Mouse (Mus musculus) embryonic facial prominence, embryonic 12.5 days (tissue): ENCODE results near the gene Smco1. TPM values are rescaled to one million over a fixed set of nuclear protein-coding genes. Genes with fewer than 3 reads are reported as not detected.
"Not testable (repeated sequence)": the region's sequence is repeated elsewhere in the genome, so short reads cannot be mapped to it uniquely, and the experiment has no call there.

Experiments
- ATAC-seq: fragments of 200-750 bp; cut with Nextera tagmentation; 2 replicates; pipeline ENCODE4 v1.8.0; 2017; ENCODE audit not compliant: insufficient number of reproducible peaks, insufficient read depth, low FRiP score, low TSS enrichment
- H3K27ac ChIP-seq: fragments of 300-500 bp; sonication (generic); 2 replicates; pipeline ENCODE4 v1.5.1; 2016; ENCODE audit warnings: mild to moderate bottlenecking
- H3K27me3 ChIP-seq: fragments of 300-500 bp; sonication (generic); 2 replicates; pipeline ENCODE4 v1.6.1; 2016; ENCODE audit warnings: mild to moderate bottlenecking, moderate library complexity
- H3K36me3 ChIP-seq: fragments of 300-500 bp; sonication (generic); 2 replicates; pipeline ENCODE4 v1.6.1; 2016; ENCODE audit warnings: mild to moderate bottlenecking
- H3K4me1 ChIP-seq: fragments of 300-500 bp; sonication (generic); 2 replicates; pipeline ENCODE4 v1.6.1; 2016
- H3K4me2 ChIP-seq: fragments of 300-500 bp; sonication (generic); replicated peaks from 2 replicates; pipeline ENCODE4 v1.6.1; 2016; ENCODE audit warnings: mild to moderate bottlenecking, moderate library complexity
- H3K4me3 ChIP-seq: fragments of 300-500 bp; sonication (generic); 2 replicates; pipeline ENCODE4 v1.5.1; 2016; ENCODE audit warnings: mild to moderate bottlenecking
- H3K9ac ChIP-seq: fragments of 300-500 bp; sonication (generic); 2 replicates; pipeline ENCODE4 v1.6.1; 2016; ENCODE audit warnings: mild to moderate bottlenecking, moderate library complexity
- H3K9me3 ChIP-seq: fragments of 300-500 bp; sonication (generic); 2 replicates; pipeline ENCODE4 v1.6.1; 2016; ENCODE audit warnings: mild to moderate bottlenecking, moderate library complexity
- WGBS: fragments of 180-500 bp; shearing (Covaris S2); methylation state at CpG from one replicate; pipeline ENCODE4 v1.1.7; 2016; 5-methylcytosine and 5-hydroxymethylcytosine counted together
- polyA plus RNA-seq: library from polyadenylated mRNA; unstranded; fragments of >200 nt; fragmentation: Nextera tagmentation; extraction: Ambion mirVana; gene quantifications from 2 replicates; pipeline ENCODE4 v1.2.1, GENCODE M21; 2016

The Smco1 gene
- polyA plus RNA-seq, 1 experiment from 2014 or later: not detected

DNA sequence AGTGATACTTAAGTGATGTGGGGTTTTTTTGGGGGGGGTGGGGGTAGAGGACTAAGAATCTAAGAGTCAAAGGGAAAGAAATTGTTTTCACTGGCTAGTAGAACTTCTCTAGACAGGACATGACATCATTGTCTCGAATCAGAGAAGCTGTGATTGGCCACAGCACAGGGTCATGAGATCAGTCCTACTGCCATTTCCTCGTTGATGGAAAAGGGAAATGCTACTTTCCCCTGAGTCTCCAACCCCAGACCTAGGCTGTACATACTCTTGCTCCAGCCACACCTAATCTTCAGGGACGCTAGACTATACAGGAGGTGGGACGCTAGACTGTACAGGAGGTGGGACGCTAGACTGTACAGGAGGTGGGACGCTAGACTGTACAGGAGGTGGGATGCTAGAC is 3.8 kb downstream of the Smco1 start:
- Histone ChIP-seq H3K36me3 (0 out of 2 replicates have a peak, but pooled peaks cover 3% of the 10 kb centered on the region), H3K27me3 (no peaks in the 10 kb centered on the region), H3K4me2 (no peak overlapping the region), H3K27ac (no peak overlapping the region), H3K9me3 (0 out of 2 replicates have a peak, but pooled peaks cover 1% of the 10 kb centered on the region), H3K9ac (no peak overlapping the region), H3K4me1 (peaks cover 11% of the 10 kb centered on the region; the same call in 1 of the 2 replicates), H3K4me3 (no peak overlapping the region)
- WGBS: 90% methylated on average over 6 of the region's 6 CpGs
- no peak for ATAC-seq

DNA sequence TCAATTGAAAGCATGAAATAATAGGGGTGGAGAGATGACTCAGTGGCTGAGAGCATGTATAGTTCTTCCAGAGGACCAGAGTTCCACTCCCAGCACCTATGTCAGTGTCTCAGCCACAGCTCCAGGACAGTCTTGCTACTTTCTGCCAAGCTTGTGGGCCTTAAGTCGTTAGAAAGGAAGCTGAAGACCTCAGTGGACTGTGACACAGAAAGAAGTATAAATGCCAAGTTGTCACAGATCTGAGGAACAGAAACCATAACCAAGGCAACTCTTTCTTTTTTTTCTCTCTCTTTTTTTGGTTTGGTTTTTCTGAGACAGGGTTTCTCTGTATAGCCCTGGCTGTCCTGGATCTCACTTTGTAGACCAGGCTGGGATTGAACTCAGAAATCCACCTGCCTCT is 4.6 kb downstream of the Smco1 start:
- Histone ChIP-seq H3K36me3 (peaks cover 7% of the 10 kb centered on the region; the same call in 1 of the 2 replicates), H3K27me3 (no peaks in the 10 kb centered on the region), H3K4me1 (peaks cover 15% of the 10 kb centered on the region; the same call in 1 of the 2 replicates), H3K27ac (no peak overlapping the region), H3K9me3 (0 out of 2 replicates have a peak, but pooled peaks cover 4% of the 10 kb centered on the region), H3K4me2 (no peak overlapping the region), H3K9ac (no peak overlapping the region), H3K4me3 (no peak overlapping the region)
- WGBS: 72% methylated on average over 1 of the region's 1 CpGs
- ATAC-seq: no peak

DNA sequence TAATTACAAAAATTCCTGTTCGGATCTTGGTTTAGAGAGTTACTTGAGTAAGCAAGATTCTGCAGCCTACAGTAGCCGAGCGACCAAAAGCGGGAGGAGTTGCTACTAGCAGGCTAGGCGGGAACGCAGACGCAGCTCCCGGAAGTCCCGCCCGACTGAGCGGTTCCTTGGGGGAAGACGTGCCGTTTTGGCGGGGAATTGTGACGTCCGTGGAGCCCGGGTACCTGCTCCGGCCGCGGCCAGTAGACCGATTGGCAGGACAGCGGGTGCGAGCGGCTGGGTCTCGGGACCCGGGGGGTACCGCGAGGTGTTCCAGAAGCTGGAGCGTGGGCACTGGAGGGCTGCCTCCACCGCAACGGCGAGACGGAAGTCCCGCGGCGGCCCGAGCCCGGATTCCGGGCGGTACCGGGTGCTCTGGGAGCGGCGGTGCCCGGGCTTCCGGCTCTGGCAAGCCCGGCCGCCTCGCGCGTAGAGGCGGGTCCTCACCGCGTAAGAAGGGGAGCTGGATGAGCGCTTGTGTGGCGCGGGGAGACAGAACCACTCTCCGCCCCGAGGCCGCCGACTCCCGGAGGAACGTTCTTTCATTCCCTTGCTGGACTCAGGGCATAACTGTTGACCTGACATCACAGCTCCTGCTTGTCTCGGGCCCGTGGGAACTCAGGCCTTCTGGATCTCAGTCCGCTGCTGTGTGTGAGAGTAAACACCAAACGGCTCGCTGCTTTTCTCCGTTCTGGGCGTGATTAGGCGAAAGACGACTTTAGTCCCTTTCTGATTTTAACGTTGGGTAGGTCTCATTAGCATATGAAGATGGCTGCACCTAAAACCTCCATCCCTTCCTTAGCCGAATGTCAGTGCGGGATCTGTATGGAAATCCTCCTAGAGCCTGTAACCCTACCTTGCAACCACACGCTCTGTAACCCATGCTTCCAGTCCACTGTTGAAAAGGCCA is 6.3 kb downstream of the Smco1 start, which contains the start of gene Rnf168:
Gene Rnf168 (plus strand): TSS at position 152 of the 949 bp plus-strand sequence.
- Histone ChIP-seq H3K9me3 (0 out of 2 replicates have a peak, but pooled peaks cover 4% of the 10 kb centered on the region), H3K9ac (peak within 1 kb of the TSS; percentile 87), H3K4me3 (peak within 1 kb of the TSS; percentile 77), H3K36me3 (peaks cover 12% of the 10 kb centered on the region), H3K27me3 (no peaks in the 10 kb centered on the region), H3K27ac (peak within 1 kb of the TSS; percentile 95), H3K4me1 (peaks cover 19% of the 10 kb centered on the region; the same call in 1 of the 2 replicates), H3K4me2 (peak within 1 kb of the TSS; percentile 59)
- peak; percentile 92 for ATAC-seq
- WGBS: under 1% methylated on average over 74 of the region's 75 CpGs

DNA sequence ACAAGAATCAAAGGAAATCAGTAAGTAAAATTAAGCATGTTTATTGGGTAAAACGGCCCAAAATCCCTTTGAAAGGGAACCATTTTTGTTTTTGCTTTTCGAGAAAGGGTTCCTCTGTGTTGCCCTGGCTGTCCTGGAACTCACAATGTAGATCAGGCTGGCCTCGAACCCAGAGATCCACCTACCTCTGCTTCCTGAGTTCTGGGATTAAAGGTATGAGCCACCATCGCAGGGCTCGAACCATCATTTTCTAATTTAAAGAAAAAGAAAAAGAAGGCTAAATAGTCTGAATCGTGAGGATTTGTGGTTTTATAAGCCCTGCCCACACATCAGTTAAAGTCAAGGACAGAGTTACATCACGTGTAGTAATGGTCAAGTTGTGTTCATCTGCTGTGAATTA is 7.1 kb downstream of the Smco1 start:
- Histone ChIP-seq H3K9me3 (0 out of 2 replicates have a peak, but pooled peaks cover 4% of the 10 kb centered on the region), H3K36me3 (peaks cover 18% of the 10 kb centered on the region), H3K27me3 (no peaks in the 10 kb centered on the region), H3K4me3 (peak overlapping the region; percentile 77), H3K27ac (no peak overlapping the region), H3K4me2 (peak overlapping the region; percentile 59), H3K9ac (peak overlapping the region; percentile 87), H3K4me1 (peaks cover 19% of the 10 kb centered on the region; the same call in 1 of the 2 replicates)
- ATAC-seq: no peak
- 55% methylated on average over 7 of the region's 7 CpGs for WGBS

DNA sequence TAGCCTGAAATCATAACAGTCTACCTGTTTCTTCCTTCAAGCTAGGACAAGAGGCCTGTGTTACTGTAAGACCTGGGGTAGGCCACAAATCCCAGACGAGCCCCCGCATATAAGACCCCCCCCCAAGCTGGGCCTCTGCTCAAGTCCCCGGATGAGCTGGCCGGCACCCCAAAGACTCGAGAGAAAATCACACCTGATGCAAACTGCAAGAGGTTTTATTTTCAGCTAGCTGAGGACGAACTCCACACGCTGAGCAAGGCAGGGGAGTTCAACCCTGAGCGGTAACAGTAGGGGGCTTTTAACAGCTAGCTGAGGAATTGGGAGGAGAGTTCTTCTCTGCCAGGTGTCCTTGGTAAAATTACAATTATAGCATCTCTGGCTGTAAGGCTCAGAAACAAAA is 8.9 kb downstream of the Smco1 start:
- 90% methylated on average over 8 of the region's 8 CpGs for WGBS
- H3K27me3 ChIP-seq: no peaks in the 10 kb centered on the region
- ATAC-seq: no peak
- 0 out of 2 replicates have a peak, but pooled peaks cover 4% of the 10 kb centered on the region for H3K9me3 ChIP-seq
- H3K4me3 ChIP-seq: peak overlapping the region; percentile 18; the same call in 1 of the 2 replicates
- H3K9ac ChIP-seq: no peak overlapping the region
- H3K4me1 ChIP-seq: peaks cover 19% of the 10 kb centered on the region; the same call in 1 of the 2 replicates
- peak overlapping the region; percentile 32 for H3K4me2 ChIP-seq
- peaks cover 36% of the 10 kb centered on the region for H3K36me3 ChIP-seq
- no peak overlapping the region for H3K27ac ChIP-seq

DNA sequence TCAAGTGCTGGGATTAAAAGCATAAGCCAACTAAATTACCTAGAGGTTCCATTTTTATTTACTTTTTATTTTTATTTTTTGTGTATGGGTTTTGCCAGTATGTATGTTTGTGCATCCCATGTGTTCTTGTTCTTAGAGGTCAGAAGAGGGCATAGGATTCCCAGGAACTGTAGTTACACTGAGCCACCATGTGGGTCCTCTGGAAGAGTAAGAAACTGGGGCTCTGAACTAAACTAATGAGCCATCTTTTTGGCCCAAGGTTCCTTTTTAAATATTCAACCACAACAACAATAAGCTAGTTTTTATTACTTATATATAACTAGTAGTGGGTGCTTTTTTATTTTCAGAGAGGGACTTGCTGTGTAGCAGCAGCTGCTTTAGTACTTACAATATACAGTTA is 11.3 kb downstream of the Smco1 start:
- H3K4me3 ChIP-seq: no peak overlapping the region
- 0 out of 2 replicates have a peak, but pooled peaks cover 4% of the 10 kb centered on the region for H3K9me3 ChIP-seq
- peaks cover 19% of the 10 kb centered on the region; the same call in 1 of the 2 replicates for H3K4me1 ChIP-seq
- H3K9ac ChIP-seq: no peak overlapping the region
- no peaks in the 10 kb centered on the region for H3K27me3 ChIP-seq
- H3K36me3 ChIP-seq: peaks cover 57% of the 10 kb centered on the region
- ATAC-seq: no peak
- H3K4me2 ChIP-seq: no peak overlapping the region
- H3K27ac ChIP-seq: no peak overlapping the region

DNA sequence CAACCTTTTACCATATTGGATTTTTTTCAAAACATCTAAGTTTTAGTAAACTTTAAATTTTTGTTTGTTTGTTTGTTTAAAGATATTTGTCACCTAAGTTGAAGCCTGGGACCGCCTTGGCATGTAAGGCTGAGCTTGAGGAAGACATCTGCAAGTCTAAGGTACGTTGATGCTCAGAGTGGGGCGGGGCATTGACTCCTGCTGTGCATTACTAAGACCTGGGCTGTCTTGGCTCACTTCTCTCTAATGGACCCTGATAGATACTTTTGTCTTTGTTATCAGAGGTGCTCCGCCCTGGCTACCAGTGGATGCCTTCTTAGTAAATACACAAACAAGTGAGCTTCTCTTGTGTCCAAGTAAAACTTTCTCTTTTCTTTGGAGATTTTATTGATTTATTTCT is 20.6 kb downstream of the Smco1 start:
- H3K27ac ChIP-seq: no peak overlapping the region
- H3K9ac ChIP-seq: no peak overlapping the region
- peaks cover 51% of the 10 kb centered on the region for H3K36me3 ChIP-seq
- no peak overlapping the region for H3K4me3 ChIP-seq
- H3K9me3 ChIP-seq: no peaks in the 10 kb centered on the region
- ATAC-seq: no peak
- no peaks in the 10 kb centered on the region for H3K4me1 ChIP-seq
- no peaks in the 10 kb centered on the region for H3K27me3 ChIP-seq
- H3K4me2 ChIP-seq: no peak overlapping the region
- WGBS: 90% methylated on average over 4 of the region's 4 CpGs

DNA sequence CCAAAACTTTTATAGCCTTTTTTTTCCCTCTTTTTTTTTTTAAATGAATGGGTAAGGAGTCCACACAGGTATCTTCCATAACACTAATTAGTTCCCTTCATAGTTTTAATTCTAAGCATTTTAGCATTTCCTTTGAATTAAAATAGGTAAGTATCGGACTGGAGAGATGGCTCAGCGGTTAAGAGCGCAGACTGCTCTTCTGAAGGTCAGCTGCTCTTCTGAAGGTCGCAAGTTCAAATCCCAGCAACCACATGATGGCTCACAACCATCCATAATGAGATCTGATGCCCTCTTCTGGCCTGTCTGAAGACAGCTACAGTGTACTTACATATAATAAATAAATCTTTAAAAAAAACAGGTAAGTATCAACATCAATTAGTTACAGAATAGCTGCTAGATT is 28.3 kb downstream of the Smco1 start:
- H3K4me2 ChIP-seq, ATAC-seq, H3K9ac ChIP-seq, H3K4me1 ChIP-seq, H3K27me3 ChIP-seq, H3K27ac ChIP-seq, H3K9me3 ChIP-seq, H3K4me3 ChIP-seq: not testable (repeated sequence)
- 95% methylated on average over 4 of the region's 4 CpGs for WGBS
- peaks cover 49% of the 10 kb centered on the region for H3K36me3 ChIP-seq

DNA sequence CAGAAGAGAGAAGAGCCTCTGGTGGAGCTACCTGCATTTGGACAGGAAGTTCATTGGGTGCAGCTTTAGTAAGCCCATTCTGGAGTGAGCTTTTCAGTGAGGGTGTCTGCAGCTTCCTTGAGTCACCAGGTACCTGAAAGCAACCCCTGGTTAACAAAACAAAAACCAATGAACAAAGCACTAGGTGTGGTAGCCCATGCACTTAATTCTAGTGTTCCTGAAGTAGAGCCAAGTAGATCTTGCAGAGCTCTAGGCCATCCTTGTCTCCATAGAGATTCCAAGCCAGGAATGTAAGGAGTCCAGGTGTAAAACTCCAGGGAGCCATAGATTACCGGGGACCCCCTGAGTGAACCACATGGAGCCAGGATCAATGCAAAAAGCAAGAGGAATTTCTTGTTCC is 31.8 kb downstream of the Smco1 start:
- no peak overlapping the region for H3K4me3 ChIP-seq
- WGBS: 44% methylated on average over 1 of the region's 1 CpGs
- H3K9ac ChIP-seq: no peak overlapping the region
- H3K9me3 ChIP-seq: no peaks in the 10 kb centered on the region
- H3K4me1 ChIP-seq: no peaks in the 10 kb centered on the region
- no peak for ATAC-seq
- H3K4me2 ChIP-seq: no peak overlapping the region
- H3K27ac ChIP-seq: no peak overlapping the region
- H3K36me3 ChIP-seq: peaks cover 26% of the 10 kb centered on the region
- no peaks in the 10 kb centered on the region for H3K27me3 ChIP-seq

DNA sequence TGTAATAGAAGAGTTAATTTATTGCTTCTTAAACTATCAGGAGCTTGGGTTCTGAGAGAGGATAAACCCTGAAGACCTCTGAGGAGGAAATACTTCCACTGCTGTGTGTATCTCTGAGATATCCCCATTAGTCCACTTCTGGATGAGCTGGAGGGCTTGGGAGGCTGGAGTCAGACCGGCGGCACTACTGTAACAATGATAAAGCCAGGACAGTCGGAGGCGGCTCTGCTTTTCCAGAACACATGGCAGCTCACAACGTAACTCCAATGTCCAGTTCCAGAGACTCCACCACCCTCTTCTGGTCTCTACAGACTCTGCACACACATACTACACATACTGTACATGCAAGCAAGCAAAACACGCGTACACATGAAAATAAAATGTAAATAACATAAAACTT is 32.6 kb downstream of the Smco1 start:
- no peaks in the 10 kb centered on the region for H3K4me1 ChIP-seq
- no peaks in the 10 kb centered on the region for H3K27me3 ChIP-seq
- H3K36me3 ChIP-seq: peaks cover 18% of the 10 kb centered on the region
- no peak overlapping the region for H3K9ac ChIP-seq
- WGBS: 93% methylated on average over 7 of the region's 7 CpGs
- ATAC-seq: no peak
- no peak overlapping the region for H3K4me2 ChIP-seq
- no peak overlapping the region for H3K27ac ChIP-seq
- no peaks in the 10 kb centered on the region for H3K9me3 ChIP-seq
- H3K4me3 ChIP-seq: no peak overlapping the region

DNA sequence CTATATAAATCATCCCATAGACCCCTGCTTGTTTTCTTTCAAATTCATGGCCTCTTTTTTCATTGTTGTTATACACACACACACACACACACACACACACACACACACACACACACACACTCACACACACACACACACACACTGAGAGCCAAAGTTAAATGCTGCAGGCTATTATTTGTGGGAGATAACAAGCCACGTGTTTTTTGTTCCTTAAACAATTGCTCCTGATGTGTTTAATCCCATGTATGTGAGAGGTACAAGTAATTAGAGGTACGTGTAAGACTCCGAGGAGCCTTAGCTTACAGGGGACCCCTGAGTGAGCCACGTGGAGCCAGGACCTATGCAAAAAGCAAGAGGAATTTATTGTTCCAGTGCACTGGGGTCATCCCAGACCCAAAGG is 40.7 kb downstream of the Smco1 start:
- Histone ChIP-seq H3K9ac (no peak overlapping the region), H3K9me3 (no peaks in the 10 kb centered on the region), H3K4me1 (no peaks in the 10 kb centered on the region), H3K27me3 (no peaks in the 10 kb centered on the region), H3K4me2 (no peak overlapping the region), H3K4me3 (no peak overlapping the region), H3K27ac (no peak overlapping the region), H3K36me3 (no peaks in the 10 kb centered on the region)
- ATAC-seq: no peak
- WGBS: 71% methylated on average over 4 of the region's 4 CpGs

DNA sequence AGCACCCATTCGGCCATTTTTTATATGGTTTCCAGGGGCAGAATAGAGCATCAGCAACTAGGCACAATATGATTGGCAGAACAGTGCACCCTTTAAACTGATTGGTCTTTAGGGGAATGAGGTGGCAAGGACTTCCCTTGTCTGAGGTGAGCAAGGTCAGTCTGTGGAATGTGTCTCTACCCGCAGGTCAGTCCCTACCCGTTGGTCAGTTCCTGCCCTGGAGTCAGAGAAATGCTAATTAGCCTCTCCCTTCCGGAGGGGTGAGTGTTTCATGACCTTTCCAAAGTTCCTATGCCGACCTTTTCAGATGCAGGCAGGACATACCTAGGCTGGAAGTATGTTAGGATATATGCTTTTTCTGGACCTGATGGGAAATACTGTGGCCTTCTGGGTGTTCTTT is 41.1 kb downstream of the Smco1 start:
- H3K36me3 ChIP-seq: no peaks in the 10 kb centered on the region
- H3K27me3 ChIP-seq: no peaks in the 10 kb centered on the region
- no peak for ATAC-seq
- no peaks in the 10 kb centered on the region for H3K9me3 ChIP-seq
- H3K4me2 ChIP-seq: no peak overlapping the region
- no peak overlapping the region for H3K4me3 ChIP-seq
- H3K27ac ChIP-seq: no peak overlapping the region
- no peaks in the 10 kb centered on the region for H3K4me1 ChIP-seq
- no peak overlapping the region for H3K9ac ChIP-seq
- 27% methylated on average over 5 of the region's 5 CpGs for WGBS
